Mouse (Mus musculus): ENCODE data around the gene Paip2b. TPM values are rescaled to one million over a fixed set of nuclear protein-coding genes. Genes with fewer than 3 reads are reported as not detected.
"Not testable (repeated sequence)": the region's sequence is repeated elsewhere in the genome, so short reads cannot be mapped to it uniquely, and the experiment has no call there.

Paip2b gene
- polyA plus RNA-seq, 1 experiment from 2014 or later: 3.7 TPM

- TF ChIP-seq EP300 (IDR thresholded peaks at IDR 0.05; ENCODE audit: low read depth): no peak
- no peak for TF ChIP-seq CTCF (IDR thresholded peaks at IDR 0.05; ENCODE audit: low read depth)
- Histone ChIP-seq H3K9me3 (ENCODE audit: low read length) (no peaks in the 10 kb centered on the region), H3K36me3 (replicated peaks; ENCODE audit: insufficient read depth, low read length) (no peaks in the 10 kb centered on the region), H3K27me3 (ENCODE audit: insufficient read depth, low read length) (no peaks in the 10 kb centered on the region), H3K4me1 (ENCODE audit: insufficient read depth) (no peaks in the 10 kb centered on the region), H3K4me3 (ENCODE audit: low read depth, low read length) (no peak overlapping the region), H3K4me2 (ENCODE audit: low read depth, low read length) (no peak overlapping the region), H3K9ac (replicated peaks) (no peak overlapping the region), H3K27ac (ENCODE audit: low read depth) (no peak overlapping the region)
- WGBS (ENCODE audit: insufficient replicate concordance): 57% methylated on average over 2 of the region's 2 CpGs
- ATAC-seq (no peak), DNase-seq (no peak)
Observed at GRCm38 (mm10) chr6:83838046-83838445, 6.5 kb upstream of the Paip2b start.

DNA sequence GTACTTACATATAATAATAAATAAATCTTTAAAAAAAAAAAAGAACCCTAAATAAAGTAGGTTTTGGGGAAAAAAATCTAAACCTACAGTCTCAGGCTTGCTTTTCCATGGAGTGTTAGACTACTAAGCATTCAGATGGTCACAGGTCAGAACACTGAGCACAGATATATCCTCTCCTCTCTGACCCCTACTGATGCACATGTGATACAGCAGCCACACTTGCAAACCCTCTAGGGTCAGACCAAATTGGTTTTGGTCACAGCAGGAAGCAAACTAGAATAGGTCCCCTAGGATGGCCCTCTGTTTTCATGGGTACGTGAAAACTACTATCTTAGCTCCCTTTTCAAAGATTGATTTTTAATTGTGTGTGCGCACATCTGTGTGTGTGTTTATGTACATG is 5.3 kb upstream of the Paip2b start:
- ATAC-seq (no peak), DNase-seq (no peak)
- Histone ChIP-seq H3K36me3 (replicated peaks; ENCODE audit: insufficient read depth, low read length) (no peaks in the 10 kb centered on the region), H3K9me3 (ENCODE audit: low read length) (no peaks in the 10 kb centered on the region), H3K4me2 (ENCODE audit: low read depth, low read length) (no peak overlapping the region), H3K9ac (replicated peaks) (no peak overlapping the region), H3K27me3 (ENCODE audit: insufficient read depth, low read length) (no peaks in the 10 kb centered on the region), H3K27ac (ENCODE audit: low read depth) (no peak overlapping the region), H3K4me1 (ENCODE audit: insufficient read depth) (no peaks in the 10 kb centered on the region), H3K4me3 (ENCODE audit: low read depth, low read length) (no peak overlapping the region)
- 75% methylated on average over 2 of the region's 2 CpGs for WGBS (ENCODE audit: insufficient replicate concordance)
- no peak for TF ChIP-seq EP300 (IDR thresholded peaks at IDR 0.05; ENCODE audit: low read depth)
- TF ChIP-seq CTCF (IDR thresholded peaks at IDR 0.05; ENCODE audit: low read depth): no peak

- H3K9ac ChIP-seq (replicated peaks); ATAC-seq; H3K4me1 ChIP-seq (ENCODE audit: insufficient read depth); DNase-seq; H3K27me3 ChIP-seq (ENCODE audit: insufficient read depth, low read length); H3K36me3 ChIP-seq (replicated peaks; ENCODE audit: insufficient read depth, low read length); H3K9me3 ChIP-seq (ENCODE audit: low read length): not testable (repeated sequence)
- Histone ChIP-seq H3K4me2 (ENCODE audit: low read depth, low read length) (peak overlapping the region; percentile 90), H3K4me3 (ENCODE audit: low read depth, low read length) (peak overlapping the region; percentile 13; the same call in 1 of the 2 replicates), H3K27ac (ENCODE audit: low read depth) (peak overlapping the region; percentile 19; the same call in 1 of the 2 replicates)
- 72% methylated on average over 1 of the region's 1 CpGs for WGBS (ENCODE audit: insufficient replicate concordance)
Observed at GRCm38 (mm10) chr6:83832393-83832792, 852 bp upstream of the Paip2b start.

DNA sequence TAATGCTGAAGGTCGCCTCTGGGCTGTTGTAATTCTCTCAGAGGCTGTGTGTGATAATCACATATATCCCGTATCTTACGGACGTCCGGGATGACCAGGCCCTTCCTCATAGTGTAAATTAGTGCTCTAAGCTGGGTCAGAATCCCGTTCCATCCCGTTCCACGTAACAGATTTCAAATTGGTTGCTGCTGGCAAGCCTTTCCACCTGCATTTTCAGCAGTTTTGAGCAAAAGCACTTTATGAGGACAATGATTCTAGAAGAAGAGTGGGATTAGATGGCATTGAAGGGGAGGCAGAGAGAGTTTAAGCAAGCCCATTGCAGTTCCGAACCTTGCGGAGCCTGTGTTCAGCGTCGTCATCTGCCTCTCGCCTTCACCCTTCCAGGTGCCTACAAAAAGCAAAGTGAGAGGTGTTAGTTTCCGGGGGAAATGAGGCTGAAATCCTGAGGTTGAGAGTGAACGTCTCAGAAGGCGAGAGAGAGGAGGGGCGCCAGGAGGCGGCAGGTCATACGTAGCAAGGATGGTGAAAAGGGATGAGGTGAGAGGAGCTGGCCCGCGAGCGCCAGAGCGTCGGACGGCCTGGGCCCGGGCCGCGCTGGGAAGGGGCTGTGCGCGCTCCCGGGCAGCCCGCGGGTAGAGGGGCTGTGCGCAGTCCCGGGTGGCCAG is 468 bp downstream of the Paip2b start:
- DNase-seq: no peak
- WGBS (ENCODE audit: insufficient replicate concordance): 3% methylated on average over 34 of the region's 35 CpGs
- peak; percentile 49 for ATAC-seq
- Histone ChIP-seq H3K4me3 (ENCODE audit: low read depth, low read length) (peak overlapping the region; percentile 59), H3K27ac (ENCODE audit: low read depth) (peak overlapping the region; percentile 86), H3K4me1 (ENCODE audit: insufficient read depth) (peaks cover 9% of the 10 kb centered on the region), H3K27me3 (ENCODE audit: insufficient read depth, low read length) (no peaks in the 10 kb centered on the region), H3K9ac (replicated peaks) (peak overlapping the region; percentile 72), H3K9me3 (ENCODE audit: low read length) (no peaks in the 10 kb centered on the region), H3K36me3 (replicated peaks; ENCODE audit: insufficient read depth, low read length) (0 out of 2 replicates have a peak, but pooled peaks cover 2% of the 10 kb centered on the region), H3K4me2 (ENCODE audit: low read depth, low read length) (peak overlapping the region; percentile 90)
- TF ChIP-seq EP300 (IDR thresholded peaks at IDR 0.05; ENCODE audit: low read depth) (no peak), CTCF (IDR thresholded peaks at IDR 0.05; ENCODE audit: low read depth) (no peak)

DNA sequence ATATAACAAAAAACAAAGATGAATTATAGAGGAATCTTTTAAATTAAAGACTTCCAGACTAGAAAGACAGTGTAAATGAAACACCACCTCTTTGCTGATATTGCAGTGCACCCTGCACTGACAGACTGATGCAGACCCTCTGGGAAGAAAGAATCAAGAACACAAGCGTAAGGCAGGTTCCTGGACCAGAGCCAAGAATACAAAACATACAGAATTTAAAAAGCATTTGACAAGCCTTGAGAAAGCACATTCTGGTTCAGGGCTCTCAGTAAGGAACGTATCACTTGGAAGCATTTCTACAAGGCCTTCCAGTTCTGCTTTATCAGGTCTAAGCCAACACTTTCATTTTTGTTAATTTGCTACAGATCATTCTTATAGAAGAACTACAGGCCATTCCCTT is 9.7 kb downstream of the Paip2b start:
- Histone ChIP-seq H3K9ac (replicated peaks) (no peak overlapping the region), H3K36me3 (replicated peaks; ENCODE audit: insufficient read depth, low read length) (no peaks in the 10 kb centered on the region), H3K4me1 (ENCODE audit: insufficient read depth) (no peaks in the 10 kb centered on the region), H3K27me3 (ENCODE audit: insufficient read depth, low read length) (no peaks in the 10 kb centered on the region), H3K27ac (ENCODE audit: low read depth) (no peak overlapping the region), H3K4me2 (ENCODE audit: low read depth, low read length) (no peak overlapping the region), H3K9me3 (ENCODE audit: low read length) (no peaks in the 10 kb centered on the region), H3K4me3 (ENCODE audit: low read depth, low read length) (no peak overlapping the region)
- ATAC-seq (no peak), DNase-seq (no peak)
- 63% methylated on average over 2 of the region's 2 CpGs for WGBS (ENCODE audit: insufficient replicate concordance)
- TF ChIP-seq EP300 (IDR thresholded peaks at IDR 0.05; ENCODE audit: low read depth) (no peak), CTCF (IDR thresholded peaks at IDR 0.05; ENCODE audit: low read depth) (no peak)

GRCm38 (mm10) chr6:83820727-83821515 is 10.6 kb downstream of the Paip2b start:
- Histone ChIP-seq H3K4me2 (ENCODE audit: low read depth, low read length) (no peak overlapping the region), H3K9me3 (ENCODE audit: low read length) (0 out of 2 replicates have a peak, but pooled peaks cover under 1% of the 10 kb centered on the region), H3K36me3 (replicated peaks; ENCODE audit: insufficient read depth, low read length) (no peaks in the 10 kb centered on the region), H3K27me3 (ENCODE audit: insufficient read depth, low read length) (no peaks in the 10 kb centered on the region), H3K9ac (replicated peaks) (no peak overlapping the region), H3K4me3 (ENCODE audit: low read depth, low read length) (no peak overlapping the region), H3K4me1 (ENCODE audit: insufficient read depth) (no peaks in the 10 kb centered on the region), H3K27ac (ENCODE audit: low read depth) (no peak overlapping the region)
- WGBS (ENCODE audit: insufficient replicate concordance): 72% methylated on average over 2 of the region's 2 CpGs
- DNase-seq: no peak
- ATAC-seq: no peak
- TF ChIP-seq CTCF (IDR thresholded peaks at IDR 0.05; ENCODE audit: low read depth) (no peak), EP300 (IDR thresholded peaks at IDR 0.05; ENCODE audit: low read depth) (no peak)
